Mouse (Mus musculus): Measurements from ENCODE around the gene Acp7.

DNA sequence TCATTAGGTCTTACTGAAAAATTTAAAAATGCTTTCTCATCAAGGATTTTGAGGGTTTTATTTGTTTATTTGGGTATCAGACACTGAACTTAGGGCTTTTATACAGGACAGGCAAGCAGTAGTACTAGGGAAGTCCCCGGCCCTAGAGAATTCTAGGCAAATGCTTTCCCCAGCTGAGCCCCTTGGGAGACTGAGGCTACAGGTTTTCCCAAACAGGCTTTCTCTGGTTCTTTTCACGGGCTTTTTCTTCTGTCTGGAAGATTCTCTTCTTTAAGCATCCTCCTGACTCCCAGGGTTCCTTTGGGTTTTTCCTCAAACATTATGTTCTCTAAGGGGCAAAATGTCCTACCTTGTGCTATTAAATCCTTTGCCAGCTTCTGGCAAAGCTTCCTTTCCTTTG, 32.2 kb downstream of the Acp7 start:
- TF ChIP-seq CTCF (IDR thresholded peaks at IDR 0.05; ENCODE audit: insufficient read depth, low read length): no peak
- no peak for TF ChIP-seq POLR2A (IDR thresholded peaks at IDR 0.05; ENCODE audit: borderline replicate concordance, extremely low read depth, low read depth, low read length)

Data from lung, adult 2 months (tissue).